18 mouse cellular contexts compared by ENCODE assay signal in the genomic region with DNA sequence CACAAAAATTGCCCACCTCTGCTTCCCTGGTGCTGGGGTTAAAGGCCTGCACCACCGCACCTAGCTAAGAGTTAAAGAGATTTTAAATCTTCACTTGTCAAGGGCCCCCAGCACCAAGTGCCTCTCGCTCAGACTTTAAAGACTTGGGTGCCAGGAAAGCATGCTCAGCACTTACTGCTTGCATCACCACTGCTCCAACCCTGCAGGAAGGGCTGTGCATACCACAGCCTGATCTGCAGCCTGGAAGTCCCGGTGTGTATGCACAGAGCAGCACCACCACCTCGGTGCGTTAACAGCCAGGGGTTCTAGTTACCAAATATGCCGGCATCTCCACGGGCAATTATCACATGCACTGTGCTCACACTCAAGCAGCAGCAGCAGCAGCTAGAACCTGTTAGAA. TPM values are rescaled to one million over a fixed set of nuclear protein-coding genes. Genes with fewer than 3 reads are reported as not detected.
DNase-seq lines count a peak whose midpoint lies in the region; ATAC-seq lines count a peak whose summit lies in the region.
"Had no signal": no experiment of that assay in that cellular context is flagged by ENCODE, and none has a peak within 500 bp of the region (broad histone marks: within the 10 kb centered on the region; RNA-seq: fewer than 3 reads in every experiment).

No protein-coding gene starts in this region.

- 29% methylated on average over 7 of the region's 7 CpGs for WGBS in heart, embryonic 11.5 days (ENCODE audit: insufficient replicate concordance)

- no peak for DNase-seq in heart, adult 8-10 months (ENCODE audit: low spot score)
- DNase-seq in thymus, postnatal 14 days: peak; percentile 24
- no peak for DNase-seq in thymus, adult 18-20 months
- DNase-seq in heart, postnatal 4 days: peak; percentile 27
- peak; percentile 65 for DNase-seq in yolk sac, embryonic 10.5 days (ENCODE audit: low spot score)
- DNase-seq in left cerebral cortex, adult 9 months (ENCODE audit: low spot score in 2 of 2): no peak
- DNase-seq in gastrocnemius, postnatal 4 days (ENCODE audit: low spot score in 2 of 2): no peak
- DNase-seq: adrenal gland, adult 2 months; cerebellum, adult 11-12 months; spleen, adult 18-20 months had no signal

- peak overlapping the region; percentile 37 for H3K27ac ChIP-seq in heart, embryonic 11.5 days (ENCODE audit: low read depth, low read length)
- H3K27ac ChIP-seq: intestine, embryonic 15.5 days; kidney, embryonic 15.5 days; layer of hippocampus, adult 2 months; limb, embryonic 13.5 days; midbrain, embryonic 12.5 days had no signal

- peaks cover 34% of the 10 kb centered on the region for H3K4me1 ChIP-seq in heart, embryonic 11.5 days (ENCODE audit: control insufficient read depth, insufficient read depth, low read length)
- H3K4me1 ChIP-seq: limb, embryonic 13.5 days had no signal

- H3K27me3 ChIP-seq in heart, embryonic 11.5 days (ENCODE audit: control insufficient read depth, insufficient read depth, low read length): no peaks in the 10 kb centered on the region
- H3K27me3 ChIP-seq: intestine, embryonic 15.5 days; kidney, embryonic 15.5 days; limb, embryonic 13.5 days; midbrain, embryonic 12.5 days had no signal

- ATAC-seq in heart, embryonic 11.5 days (replicated peaks; ENCODE audit: insufficient number of reproducible peaks, low FRiP score, low TSS enrichment): 0 out of 2 replicates have a peak, but pooled peaks have one; percentile 46
- ATAC-seq: intestine, embryonic 15.5 days had no signal

- no peaks in the 10 kb centered on the region for H3K9me3 ChIP-seq in heart, embryonic 11.5 days (replicated peaks; ENCODE audit: control insufficient read depth, low read length)
- H3K9me3 ChIP-seq: G1E; intestine, embryonic 15.5 days; kidney, embryonic 15.5 days; limb, embryonic 13.5 days; midbrain, embryonic 12.5 days had no signal

- H3K4me3 ChIP-seq in heart, embryonic 11.5 days (ENCODE audit: low read depth, low read length): no peak overlapping the region
- H3K4me3 ChIP-seq: intestine, embryonic 15.5 days; kidney, embryonic 15.5 days; layer of hippocampus, adult 2 months; limb, embryonic 13.5 days; midbrain, embryonic 12.5 days; myocyte had no signal

- peak overlapping the region; percentile 27; the same call in 1 of the 2 replicates for H3K4me2 ChIP-seq in heart, embryonic 11.5 days
- H3K4me2 ChIP-seq: intestine, embryonic 15.5 days; kidney, embryonic 15.5 days; limb, embryonic 13.5 days; midbrain, embryonic 12.5 days had no signal

- H3K9ac ChIP-seq in heart, embryonic 11.5 days (ENCODE audit: low read depth, low read length): no peak overlapping the region
- H3K9ac ChIP-seq: intestine, embryonic 15.5 days; kidney, embryonic 15.5 days; limb, embryonic 13.5 days; midbrain, embryonic 12.5 days had no signal

- H3K36me3 ChIP-seq in heart, embryonic 11.5 days (ENCODE audit: control insufficient read depth, insufficient read depth, low read length): peaks cover 6% of the 10 kb centered on the region
- H3K36me3 ChIP-seq: intestine, embryonic 15.5 days had no signal

RNA-seq across cellular contexts. Expression of a gene that starts 26.8 kb away (rescaled TPM):
- polyA plus RNA-seq in heart, embryonic 11.5 days (2014; fragmentation: Nextera tagmentation; extraction: Ambion mirVana): 45.2 TPM in 2 replicates
- total RNA-seq in heart, adult 8-10 months (2022): 100 to 1,000 TPM; 213 to 261 (median 228) TPM
- total RNA-seq in heart, postnatal 4 days (2021): 100 to 1,000 TPM; 108 to 117 TPM
- 10 to 100 TPM; 79.5 to 94.5 TPM for total RNA-seq in gastrocnemius, postnatal 4 days (2021)

Comparison
In these comparisons a context has a peak if more than half of its experiments do, and no peak if none do; other contexts are left out.
1. DNase-seq: peak in thymus, postnatal 14 days (single experiment), heart, postnatal 4 days (single experiment) and yolk sac, embryonic 10.5 days (single experiment); none in heart, adult 8-10 months (single experiment), thymus, adult 18-20 months (0 of 2), left cerebral cortex, adult 9 months (0 of 2) and gastrocnemius, postnatal 4 days (0 of 2).